In the genomic region with DNA sequence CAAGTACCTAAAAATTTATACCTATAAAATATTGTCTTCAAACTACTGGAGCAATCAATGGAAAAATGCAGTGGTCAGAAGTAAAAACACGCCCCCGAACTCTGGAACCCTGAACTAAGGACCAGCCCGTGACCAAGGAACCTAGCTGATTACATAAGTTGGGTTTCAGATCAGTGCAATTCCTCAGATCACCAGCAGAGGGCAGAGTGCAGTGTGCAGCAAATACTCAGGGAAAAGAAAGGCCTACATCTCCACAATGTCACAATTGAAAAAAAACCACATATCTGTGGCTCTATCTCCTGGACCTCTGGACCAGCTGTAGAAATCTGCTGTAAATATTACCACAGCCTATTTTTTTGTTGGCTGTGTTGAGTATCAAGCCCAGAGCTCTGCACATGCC, we compare ENCODE assay signal across 8 mouse cellular contexts. TPM values are rescaled to one million over a fixed set of nuclear protein-coding genes. Genes with fewer than 3 reads are reported as not detected.
A peak's percentile ranks its signal among the peaks of the same experiment; 100 is the strongest.
DNase-seq lines count a peak whose midpoint lies in the region; ATAC-seq and TF ChIP-seq lines count a peak whose summit lies in the region.

No protein-coding gene starts in this region.

- H3K27me3 ChIP-seq in liver, postnatal 0 days (ENCODE audit: insufficient read depth, low read length): no peaks in the 10 kb centered on the region

- H3K4me1 ChIP-seq in liver, postnatal 0 days (ENCODE audit: insufficient read depth): no peaks in the 10 kb centered on the region

- H3K9ac ChIP-seq in liver, postnatal 0 days (replicated peaks): no peak overlapping the region

- ATAC-seq in liver, postnatal 0 days: 0 out of 2 replicates have a peak, but pooled peaks have one; percentile 21

- H3K27ac ChIP-seq in liver, postnatal 0 days (ENCODE audit: low read depth): no peak overlapping the region

- no peak overlapping the region for H3K4me2 ChIP-seq in liver, postnatal 0 days (ENCODE audit: low read depth, low read length)

- WGBS in liver, postnatal 0 days (ENCODE audit: insufficient replicate concordance): 17% methylated on average over 3 of the region's 3 CpGs

- H3K36me3 ChIP-seq in liver, postnatal 0 days (replicated peaks; ENCODE audit: insufficient read depth, low read length): peaks cover 33% of the 10 kb centered on the region

- peak; percentile 97 for TF ChIP-seq CTCF in liver, postnatal 0 days (IDR thresholded peaks at IDR 0.05; ENCODE audit: low read depth)

- H3K4me3 ChIP-seq in liver, postnatal 0 days (ENCODE audit: low read depth, low read length): no peak overlapping the region

- DNase-seq in urinary bladder, adult 18-20 months (ENCODE audit: low spot score in 2 of 2): peak; percentile 53 to 63
- no peak for DNase-seq in urinary bladder, postnatal 10 days (ENCODE audit: low spot score)
- peak; percentile 82 for DNase-seq in cerebellum, adult 11-12 months
- peak; percentile 64 to 78 for DNase-seq in frontal cortex, postnatal 25 days (ENCODE audit: low spot score in 2 of 2)
- DNase-seq in kidney, postnatal 14 days: peak; percentile 89
- peak; percentile 79 for DNase-seq in liver, postnatal 0 days
- peak; percentile 88 for DNase-seq in retina, embryonic 14.5 days (ENCODE audit: low spot score)
- DNase-seq in thymus, postnatal 36 days: peak; percentile 61 to 75

- no peak for TF ChIP-seq EP300 in liver, postnatal 0 days (IDR thresholded peaks at IDR 0.05; ENCODE audit: low read depth)

- no peaks in the 10 kb centered on the region for H3K9me3 ChIP-seq in liver, postnatal 0 days (ENCODE audit: low read length)

RNA-seq across cellular contexts. Expression of a gene that starts 13.1 kb away (rescaled TPM):
- polyA plus RNA-seq in liver, postnatal 0 days (2015; fragmentation: Nextera tagmentation; extraction: Ambion mirVana): 8.8 and 8.9 TPM in 2 replicates
